Mouse (Mus musculus): ENCODE results near the gene Klk15.
"Not testable (repeated sequence)": the region's sequence is repeated elsewhere in the genome, so short reads cannot be mapped to it uniquely, and the experiment has no call there.

Gene Klk15

DNA sequence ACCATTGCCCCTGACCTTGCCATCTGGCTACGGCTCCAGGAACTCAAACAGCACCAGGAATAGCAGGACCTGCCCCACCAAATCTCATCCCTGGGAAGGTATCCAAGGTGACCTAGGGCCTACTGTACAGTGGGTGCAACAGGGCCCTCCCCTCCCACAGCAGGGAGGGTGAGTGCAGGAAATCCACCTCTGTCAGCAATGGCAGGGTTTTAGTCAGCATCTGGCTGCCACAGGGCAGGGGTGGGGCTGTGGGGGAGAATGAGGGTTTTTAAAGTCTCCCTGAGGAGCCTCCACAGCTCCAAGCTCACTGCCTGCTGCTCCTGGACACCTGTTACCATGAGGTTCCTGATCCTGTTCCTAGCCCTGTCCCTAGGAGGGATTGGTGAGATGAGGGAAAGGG, 42.2 kb downstream of the Klk15 start, which contains the start of gene Klk1b9:
Gene Klk1b9 (plus strand): TSS at position 301 of the 400 bp plus-strand sequence.
- DNase-seq (ENCODE audit: inconsistent age in 2 of 2, low spot score in 1 of 2) = not testable (repeated sequence)

DNA sequence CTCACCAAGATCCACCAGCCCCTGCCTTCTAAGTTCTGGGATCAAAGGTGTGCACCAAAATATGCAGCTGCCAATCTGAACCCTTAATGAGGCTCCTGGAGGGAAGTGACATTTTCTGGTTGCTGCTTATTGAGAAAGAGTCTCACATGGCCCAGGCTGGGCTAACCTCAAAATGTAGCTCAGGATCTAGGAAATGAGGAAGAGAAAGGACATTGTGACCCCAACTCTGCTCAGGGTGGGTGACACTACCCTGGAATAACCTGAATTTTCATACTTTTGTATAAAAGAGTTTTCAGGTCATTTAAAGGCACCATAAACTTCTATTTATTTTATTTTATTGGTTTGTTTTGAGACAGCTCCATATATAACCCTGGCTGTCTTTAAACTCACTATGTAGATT, 52.1 kb downstream of the Klk15 start:
- no peak for DNase-seq (ENCODE audit: inconsistent age in 2 of 2, low spot score in 1 of 2)

Data from adrenal gland, adult (tissue).